Mouse (Mus musculus) spleen, adult 2 months (tissue): ENCODE measurements at regions not wholly inside any gene's neighbourhood (a gene's known extent, or its start where the extent isn't known, plus 50 kb on each side); places are given as distances from the start of the nearest gene placed in this dataset.

Source experiments
- CTCF ChIP-seq: fragments of 200-500 bp; IDR thresholded peaks from 2 replicates; pipeline ENCODE4 v1.5.1; 2011; ENCODE audit warnings: mild to moderate bottlenecking, inconsistent platforms; ENCODE audit not compliant: insufficient read depth, insufficient read length, insufficient replicate concordance; ENCODE audit errors: extremely low read depth
- POLR2A ChIP-seq: fragments of 200-500 bp; IDR thresholded peaks from 2 replicates; pipeline ENCODE4 v1.6.1; 2011; ENCODE audit warnings: low read depth, low read length, inconsistent platforms

DNA sequence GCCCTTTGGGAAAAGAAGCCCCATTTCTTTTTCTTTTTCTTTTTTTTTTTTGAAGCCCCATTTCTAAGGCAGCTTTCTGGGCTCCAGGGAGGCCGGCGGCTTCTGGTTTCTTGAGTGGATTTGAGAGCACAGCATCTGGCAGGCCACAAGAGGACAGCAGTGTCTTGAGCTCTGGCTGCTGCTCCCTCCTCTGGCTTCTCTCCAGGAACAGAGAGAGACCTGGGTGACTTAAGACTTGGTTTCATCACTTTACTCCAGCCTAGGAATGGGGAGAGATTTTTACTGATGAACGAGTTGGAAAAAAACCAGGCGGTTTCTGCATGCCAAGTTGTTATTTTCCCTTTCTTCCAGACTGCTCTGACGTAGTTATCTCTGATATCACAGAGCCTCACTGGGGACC lies 233.7 kb downstream of the Gm5447 start:
- TF ChIP-seq CTCF (no peak), POLR2A (no peak)
